Mouse (Mus musculus) spleen, postnatal 36 days (tissue): ENCODE measurements at regions not wholly inside any gene's neighbourhood (a gene's known extent, or its start where the extent isn't known, plus 50 kb on each side); places are given as distances from the start of the nearest gene placed in this dataset.
"Not testable (repeated sequence)": the region's sequence is repeated elsewhere in the genome, so short reads cannot be mapped to it uniquely, and the experiment has no call there.

Source experiments
- DNase-seq, 2 experiments: peaks; one replicate each; pipeline ENCODE4 v3.0.0; 2022; ENCODE audit warnings: low spot score in 2 of 2, mixed read lengths in 1 of 2

- DNase-seq, result no peak
Measured at GRCm38 (mm10) chr10:96240591-96240990, 104.2 kb downstream of the Gm5426 start.

GRCm38 (mm10) chr10:96253671-96254070 lies 117.3 kb downstream of the Gm5426 start:
- no peak for DNase-seq

DNA sequence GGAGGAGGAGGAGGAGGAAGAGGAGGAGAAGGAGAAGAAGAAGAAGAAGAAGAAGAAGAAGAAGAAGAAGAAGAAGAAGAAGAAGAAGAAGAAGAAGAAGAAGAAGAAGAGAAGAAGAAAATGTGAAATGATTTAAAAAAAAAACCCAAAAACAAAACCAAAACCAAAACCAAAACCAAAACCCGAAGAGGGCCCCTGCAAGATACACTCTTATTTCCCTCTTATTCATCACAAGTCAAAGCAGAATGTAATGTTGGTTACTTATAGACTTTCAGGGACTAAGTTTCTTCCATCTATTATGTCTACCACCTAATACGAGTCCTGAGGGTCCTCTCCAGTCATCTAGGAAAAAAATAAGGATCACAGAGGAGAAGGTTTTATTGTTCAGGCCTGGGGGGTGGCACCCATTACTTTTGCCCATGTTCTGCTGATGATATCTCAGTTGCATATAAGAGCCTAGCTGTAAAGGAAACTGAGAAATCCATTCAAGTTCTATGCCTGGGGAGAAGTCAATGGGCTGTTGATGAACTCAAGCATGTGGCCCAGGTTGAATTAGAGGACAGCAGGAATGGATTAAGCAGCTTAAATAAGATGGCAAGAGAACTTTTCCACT lies 118.0 kb downstream of the Gm5426 start:
- no peak for DNase-seq

GRCm38 (mm10) chr10:96257935-96258334 lies 121.5 kb downstream of the Gm5426 start:
- DNase-seq, result no peak

- no peak for DNase-seq
Measured at GRCm38 (mm10) chr10:96259242-96259641, 122.8 kb downstream of the Gm5426 start.

- DNase-seq, result no peak
Measured at GRCm38 (mm10) chr10:96259648-96260047, 123.2 kb downstream of the Gm5426 start.

GRCm38 (mm10) chr10:96263544-96263943 lies 127.1 kb downstream of the Gm5426 start:
- DNase-seq, result peak; percentile 9 to 31

DNA sequence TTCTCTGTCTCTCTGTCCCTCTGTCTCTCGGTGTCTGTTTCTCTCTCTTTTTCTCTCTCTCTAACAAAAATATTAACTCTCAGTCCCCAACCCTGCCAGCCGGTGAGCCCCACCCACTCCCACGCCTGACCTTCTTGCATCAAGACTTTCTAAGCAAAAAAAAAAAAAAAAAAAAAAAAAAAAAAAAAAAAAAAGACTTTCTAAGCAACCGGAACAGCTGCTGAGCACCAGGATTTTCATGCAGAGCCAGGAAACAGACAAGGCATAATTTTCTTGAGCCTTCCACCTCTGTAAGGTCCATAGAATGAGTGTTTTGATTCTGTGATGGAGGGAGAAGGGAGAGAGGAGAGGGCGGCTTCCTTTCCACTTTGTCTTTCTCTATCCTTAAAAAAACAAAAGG lies 128.0 kb downstream of the Gm5426 start:
- peak; percentile 33 to 42 for DNase-seq

DNA sequence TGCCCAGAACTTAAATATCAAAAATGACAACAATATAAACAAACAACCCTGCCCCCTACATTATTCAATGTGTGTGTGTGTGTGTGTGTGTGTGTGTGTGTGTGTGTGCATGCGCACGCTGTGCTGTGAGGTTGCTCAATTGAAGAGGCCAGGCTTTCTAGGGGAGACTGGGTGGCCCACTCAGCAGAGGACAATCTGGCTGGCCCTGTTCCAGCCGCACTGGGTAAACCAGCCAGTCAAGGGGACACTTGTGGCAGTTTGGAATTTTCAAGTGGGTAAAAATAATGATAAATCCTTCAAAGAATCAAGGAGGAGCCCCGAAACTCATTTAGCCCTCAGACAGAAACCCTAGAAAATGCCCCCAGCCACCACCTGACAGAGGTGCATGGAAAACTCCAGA lies 128.5 kb downstream of the Gm5426 start:
- DNase-seq, result no peak

DNA sequence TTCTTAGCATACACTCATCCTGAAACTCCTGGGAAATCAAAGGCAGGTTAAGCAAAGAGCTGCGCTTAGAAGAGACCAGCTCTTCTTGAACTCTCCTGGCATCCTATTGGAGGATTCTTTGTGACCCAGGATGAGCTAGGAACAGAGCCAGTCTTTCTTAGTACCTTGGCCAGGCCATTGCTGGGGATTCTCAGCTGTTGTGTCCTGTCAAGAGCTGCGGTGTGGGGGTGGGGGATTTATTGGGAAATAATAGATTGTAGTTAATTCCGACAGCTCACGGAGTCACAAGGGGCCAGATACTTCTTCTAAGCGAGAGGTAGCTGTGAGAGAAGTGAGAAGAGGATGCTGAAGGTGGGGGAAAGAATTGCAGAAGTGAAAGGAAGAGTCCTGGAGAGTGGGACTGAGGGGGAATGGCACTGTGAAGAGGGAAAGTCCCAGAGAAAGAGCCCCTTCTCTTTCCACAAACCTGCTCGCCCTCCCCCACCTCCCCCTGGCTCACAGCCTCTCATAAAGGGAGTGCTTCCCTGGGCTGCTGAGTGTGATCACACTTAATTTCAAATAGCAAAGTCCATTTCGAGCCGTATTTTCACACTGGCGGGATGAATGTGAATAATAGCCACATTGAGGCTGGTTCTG lies 129.8 kb downstream of the Gm5426 start:
- peak; percentile 63 for DNase-seq

- DNase-seq, result no peak
Measured at GRCm38 (mm10) chr10:96267603-96268002, 131.2 kb downstream of the Gm5426 start.

DNA sequence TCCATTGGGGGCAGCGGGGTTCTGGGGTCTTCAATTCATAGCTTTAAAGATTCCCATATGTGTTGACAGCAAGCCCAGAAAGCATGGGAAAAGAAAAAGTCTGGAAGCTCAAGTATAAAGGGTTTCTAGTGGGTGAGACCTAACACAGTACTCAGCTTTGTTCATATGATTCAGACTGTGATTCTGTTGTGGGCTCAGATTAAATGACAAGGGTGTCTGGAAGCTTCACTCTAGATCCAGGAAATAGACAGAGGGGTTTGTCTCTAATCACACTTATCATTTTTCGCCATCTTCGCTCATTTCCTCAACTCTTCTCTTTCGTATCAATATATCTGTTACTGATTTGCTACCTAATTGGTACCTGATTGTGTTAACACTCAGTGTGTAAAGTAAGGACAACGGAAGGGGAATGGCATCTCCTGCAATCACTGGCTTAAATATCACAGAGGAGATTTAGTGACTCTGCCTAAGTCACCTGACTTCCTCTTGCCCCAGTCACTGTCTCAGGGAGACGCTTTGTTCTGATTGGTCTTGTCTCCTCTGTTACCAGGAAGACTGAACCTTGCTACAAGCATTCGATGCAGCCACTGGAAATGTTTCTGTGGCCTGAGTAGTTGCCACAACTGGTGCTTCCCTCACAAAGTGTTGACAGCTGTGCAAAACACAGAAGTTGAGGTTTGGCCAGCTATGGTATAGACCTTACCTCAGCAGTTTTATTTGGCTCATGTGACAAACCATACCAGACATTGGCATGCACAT lies 137.4 kb downstream of the Gm5426 start:
- DNase-seq, result peak; percentile 77 to 78

DNA sequence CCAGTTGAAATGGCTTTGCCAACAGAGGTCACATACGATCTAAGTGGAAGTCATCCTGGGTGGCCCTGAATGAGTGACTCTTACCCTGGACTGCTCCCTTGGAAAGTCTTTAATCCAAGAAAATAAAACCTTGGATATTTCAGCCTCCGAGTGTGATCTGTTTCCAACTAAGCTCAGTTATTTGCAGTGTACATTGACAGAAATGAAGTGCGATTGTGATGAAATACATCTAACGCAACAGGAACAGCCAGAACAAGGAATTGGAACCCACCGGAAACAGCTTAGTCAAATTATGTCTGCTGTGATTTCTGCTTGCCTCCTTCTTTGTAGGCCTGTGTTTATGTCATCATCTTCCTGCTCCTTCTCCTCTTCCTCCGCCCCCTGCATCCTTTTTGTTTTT lies 143.7 kb downstream of the Gm5426 start:
- DNase-seq, result no peak

DNA sequence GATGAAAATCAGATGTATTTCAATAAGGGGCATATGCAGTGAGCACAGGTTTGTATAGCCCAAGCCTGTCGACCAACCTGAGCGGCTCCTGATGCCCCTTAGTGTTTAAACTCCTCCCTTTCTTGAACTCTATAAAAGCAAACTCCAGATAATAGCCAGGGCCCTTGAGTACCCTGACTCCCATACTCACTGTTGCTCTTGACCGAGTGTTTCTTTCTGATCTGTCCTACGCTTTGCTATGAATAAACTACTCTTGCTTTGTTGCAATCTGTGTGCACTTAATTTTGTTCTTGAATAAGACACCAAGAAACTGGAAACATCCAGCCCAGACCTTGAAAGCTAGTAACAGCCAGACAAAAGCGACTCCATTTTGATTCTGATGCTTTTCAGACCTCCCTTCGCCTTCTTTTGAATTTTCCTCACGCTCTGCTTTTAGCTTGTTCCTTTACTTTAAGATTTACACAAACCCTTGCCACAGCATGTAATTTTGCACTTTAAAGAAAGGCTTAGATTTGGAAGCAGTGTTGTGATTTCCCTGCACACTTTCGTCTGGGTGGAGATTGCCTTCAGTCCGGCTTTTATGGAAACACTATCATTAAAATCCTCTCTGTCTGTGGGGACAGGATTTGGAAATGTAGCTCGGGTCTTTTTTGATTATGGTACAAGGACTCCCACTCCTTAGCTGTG lies 149.1 kb downstream of the Gm5426 start:
- no peak for DNase-seq

GRCm38 (mm10) chr10:96286094-96286485 lies 149.7 kb downstream of the Gm5426 start:
- peak; percentile 56 to 58 for DNase-seq

DNA sequence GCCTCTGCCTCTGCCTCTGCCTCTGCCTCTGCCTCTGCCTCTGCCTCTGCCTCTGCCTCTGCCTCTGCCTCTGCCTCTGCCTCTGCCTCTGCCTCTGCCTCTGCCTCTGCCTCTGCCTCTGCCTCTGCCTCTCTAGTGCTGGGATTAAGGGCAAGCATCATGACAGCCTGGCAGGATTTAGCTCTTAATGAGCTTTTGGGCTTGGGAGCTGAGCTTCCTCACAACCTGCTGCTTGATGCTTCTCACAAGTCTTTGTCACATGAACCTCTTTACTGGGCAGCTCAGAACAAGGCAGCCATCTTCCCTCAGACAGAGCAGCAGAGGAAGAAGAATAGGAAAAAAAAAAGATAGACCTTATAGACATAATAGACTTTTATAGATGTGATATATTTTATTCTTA lies 152.6 kb downstream of the Gm5426 start:
- not testable (repeated sequence) for DNase-seq

GRCm38 (mm10) chr10:96293622-96294021 lies 157.2 kb downstream of the Gm5426 start:
- DNase-seq, result no peak

- peak; percentile 22 to 30 for DNase-seq
Measured at GRCm38 (mm10) chr10:96294666-96295065, 158.3 kb downstream of the Gm5426 start.

GRCm38 (mm10) chr10:96297658-96298057 lies 161.3 kb downstream of the Gm5426 start:
- no peak for DNase-seq

DNA sequence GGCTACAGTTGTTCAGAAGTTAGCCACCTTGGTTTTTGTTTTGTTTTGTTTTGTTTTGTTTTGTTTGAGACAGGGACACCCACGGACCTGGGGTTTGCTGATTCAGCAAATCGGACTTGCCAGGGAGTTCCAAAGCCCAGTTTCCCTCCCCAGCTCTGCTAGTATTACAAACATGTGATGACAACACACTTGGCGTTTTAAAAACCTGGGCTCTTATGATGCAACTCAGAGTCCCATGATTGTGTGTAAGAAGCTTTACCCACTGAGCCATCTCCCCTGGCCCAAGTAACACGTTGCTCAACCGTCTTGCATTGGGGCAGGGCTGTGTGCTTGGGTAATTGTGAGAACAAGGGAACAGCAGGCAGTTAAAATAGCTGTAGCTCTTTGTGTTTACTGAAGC lies 162.2 kb downstream of the Gm5426 start:
- DNase-seq, result no peak

DNA sequence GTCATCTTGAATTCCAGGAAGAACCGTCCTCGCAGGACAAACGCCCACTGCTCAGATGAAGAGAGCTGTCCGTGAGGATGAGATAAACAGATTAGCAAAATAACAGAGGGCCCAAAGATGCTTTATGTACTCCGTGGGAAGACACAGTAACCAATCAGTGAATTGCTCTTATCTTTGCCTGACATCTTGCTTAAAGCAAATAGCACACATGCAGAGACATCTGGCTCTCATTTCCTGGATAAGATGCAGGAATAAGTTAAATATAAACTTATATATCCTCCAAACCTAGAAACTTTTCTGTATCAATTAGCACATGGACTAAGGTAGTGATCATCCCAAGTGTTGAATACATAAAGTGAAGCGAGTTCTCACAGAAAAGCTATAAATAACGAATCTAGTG lies 169.3 kb downstream of the Gm5426 start:
- no peak for DNase-seq

DNA sequence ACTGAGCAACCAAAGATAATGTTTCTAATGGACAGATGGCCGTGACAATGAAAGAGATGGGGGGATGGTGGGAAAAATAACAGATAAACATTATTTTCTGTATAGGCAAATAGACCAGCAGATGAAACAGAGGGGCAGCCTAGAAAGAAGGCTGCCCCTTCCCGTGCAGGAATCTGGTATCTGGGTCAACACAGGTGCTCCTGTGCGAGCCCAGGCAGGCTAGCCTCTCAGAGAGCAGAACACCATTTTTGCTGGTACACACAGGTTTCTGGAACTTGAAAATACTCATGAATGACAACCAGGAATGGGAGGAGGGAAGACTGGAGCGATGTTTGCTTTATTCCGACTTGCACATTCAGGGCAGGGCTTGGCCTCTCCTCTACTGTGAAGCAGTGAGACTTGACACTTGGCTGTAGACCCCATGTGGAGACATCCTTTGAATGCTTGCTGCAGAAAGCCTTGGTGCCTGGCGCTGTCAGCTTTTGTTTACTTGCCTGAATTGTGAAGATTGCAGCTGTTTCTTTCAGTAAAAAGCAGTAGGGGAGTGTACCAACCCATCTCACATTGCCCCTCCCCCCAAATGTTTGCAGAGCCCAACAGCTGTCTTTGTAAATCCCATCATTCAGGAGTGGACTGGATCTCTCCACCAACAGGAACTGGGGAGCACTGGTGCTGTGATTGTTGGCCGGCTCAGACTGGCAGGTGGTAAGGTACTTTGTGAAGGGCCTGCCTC lies 172.5 kb downstream of the Gm5426 start:
- no peak for DNase-seq
